ENCODE assay signal across 18 mouse cellular contexts in genomic region chr16:26950209-26950608, GRCm38 (mm10). TPM values are rescaled to one million over a fixed set of nuclear protein-coding genes. Genes with fewer than 3 reads are reported as not detected.
A peak's percentile ranks its signal among the peaks of the same experiment; 100 is the strongest.
DNase-seq lines count a peak whose midpoint lies in the region; TF ChIP-seq lines count a peak whose summit lies in the region.
"Had no signal": no experiment of that assay in that cellular context is flagged by ENCODE, and none has a peak within 500 bp of the region (broad histone marks: within the 10 kb centered on the region; RNA-seq: fewer than 3 reads in every experiment).

No protein-coding gene starts in this region.

- no peak overlapping the region for H3K4me3 ChIP-seq in kidney, adult 2 months (ENCODE audit: insufficient read depth, low read depth, low read length)
- H3K4me3 ChIP-seq: embryonic facial prominence, embryonic 12.5 days; heart, embryonic 10.5 days; limb, embryonic 15.5 days; neural tube, embryonic 12.5 days; stomach, embryonic 15.5 days had no signal

- no peaks in the 10 kb centered on the region for H3K36me3 ChIP-seq in kidney, adult 2 months (ENCODE audit: control insufficient read depth, insufficient read depth, low read length)
- H3K36me3 ChIP-seq: embryonic facial prominence, embryonic 12.5 days; heart, embryonic 10.5 days; limb, embryonic 15.5 days; neural tube, embryonic 12.5 days; stomach, embryonic 15.5 days had no signal

- H3K4me1 ChIP-seq in kidney, adult 2 months (ENCODE audit: control insufficient read depth, insufficient read depth, low read length): no peaks in the 10 kb centered on the region
- H3K4me1 ChIP-seq: embryonic facial prominence, embryonic 12.5 days; heart, embryonic 10.5 days; limb, embryonic 15.5 days; neural tube, embryonic 12.5 days; stomach, embryonic 15.5 days had no signal

- WGBS in kidney, adult 2 months: 45% methylated on average over 4 of the region's 4 CpGs

- no peak for TF ChIP-seq CTCF in kidney, adult 2 months (conservative IDR thresholded peaks at IDR 0.05; ENCODE audit: insufficient read depth, insufficient read length, low read depth, low read length)

- DNase-seq in kidney, postnatal 4 days: peak; percentile 4 to 7
- no peak for DNase-seq in kidney, adult 2 months
- DNase-seq in retina, embryonic 14.5 days (ENCODE audit: low spot score): peak; percentile 30
- no peak for DNase-seq in retina, postnatal 1 day
- DNase-seq in ZHBTc4 (ENCODE audit: low read depth, low spot score): peak; percentile 49
- DNase-seq in urinary bladder, postnatal 10 days (ENCODE audit: low spot score): no peak
- DNase-seq in ovary, postnatal 36 days (ENCODE audit: low spot score): no peak
- DNase-seq: cerebellum, adult 9-10 months; heart, postnatal 36 days; lung, postnatal 4 days; thymus, postnatal 14 days had no signal

- TF ChIP-seq POLR2A in kidney, adult 2 months (IDR thresholded peaks at IDR 0.05; ENCODE audit: low read depth, low read length): no peak

- no peak overlapping the region for H3K27ac ChIP-seq in kidney, adult 2 months (ENCODE audit: insufficient read depth, low read depth, low read length)
- H3K27ac ChIP-seq: embryonic facial prominence, embryonic 12.5 days; heart, embryonic 10.5 days; limb, embryonic 15.5 days; neural tube, embryonic 12.5 days; stomach, embryonic 15.5 days had no signal

- no peaks in the 10 kb centered on the region for H3K27me3 ChIP-seq in kidney, adult 2 months (replicated peaks; ENCODE audit: control insufficient read depth, insufficient read depth, low read length)
- H3K27me3 ChIP-seq: embryonic facial prominence, embryonic 12.5 days; limb, embryonic 15.5 days; neural tube, embryonic 12.5 days; stomach, embryonic 15.5 days had no signal

RNA-seq across cellular contexts. Expression of gene Gmnc, which starts 41.2 kb away (rescaled TPM):
- 0.05 and 0.09 TPM in 2 replicates for polyA plus RNA-seq in kidney, adult 2 months (2012; rRNA removed)
- polyA plus RNA-seq: heart, embryonic 10.5 days; intestine, embryonic 16.5 days; large intestine, adult 2 months; neural tube, embryonic 12.5 days had no signal

Comparison
In these comparisons a context has a peak if more than half of its experiments do, and no peak if none do; other contexts are left out.
1. DNase-seq: peak in kidney, postnatal 4 days (2 of 2), retina, embryonic 14.5 days (single experiment) and ZHBTc4 (single experiment); none in kidney, adult 2 months (single experiment), retina, postnatal 1 day (single experiment), urinary bladder, postnatal 10 days (single experiment) and ovary, postnatal 36 days (single experiment).